Mouse (Mus musculus) CH12.LX (cell line): ENCODE data around the gene Arl8a. TPM values are rescaled to one million over a fixed set of nuclear protein-coding genes. Genes with fewer than 3 reads are reported as not detected.

Source experiments
- DNase-seq: peaks from one replicate; pipeline ENCODE4 v3.0.0-alpha.2; 2013; ENCODE audit errors: extremely low read depth
- H3K27ac ChIP-seq: 2 replicates; pipeline ENCODE4 v1.5.1; 2012; ENCODE audit warnings: low read depth, mild to moderate bottlenecking, control low read depth, moderate library complexity; ENCODE audit not compliant: insufficient read depth
- H3K27me3 ChIP-seq: replicated peaks from 2 replicates; pipeline ENCODE3; 2012; ENCODE audit warnings: inconsistent platforms
- H3K36me3 ChIP-seq, 2 experiments: replicated peaks in 1 of 2; 2 replicates each; pipeline versions ENCODE3 to v1.6.1; 2012; ENCODE audit warnings: inconsistent platforms in 1 of 2, low read length in 1 of 2, mild to moderate bottlenecking in 1 of 2, mixed read lengths in 1 of 2, moderate library complexity in 1 of 2; ENCODE audit not compliant: control insufficient read depth in 1 of 2, insufficient read depth in 1 of 2
- H3K4me1 ChIP-seq, 2 experiments: 2 replicates each; pipeline ENCODE4 v1.6.1; 2012; ENCODE audit warnings: inconsistent platforms in 1 of 2, moderate library complexity in 1 of 2; ENCODE audit not compliant: insufficient read depth in 2 of 2, control insufficient read depth in 1 of 2
- H3K4me2 ChIP-seq: 2 replicates; pipeline ENCODE4 v1.6.1; 2012; ENCODE audit warnings: low read depth, mild to moderate bottlenecking, control low read depth; ENCODE audit not compliant: poor library complexity, insufficient read depth, severe bottlenecking
- H3K4me3 ChIP-seq, 3 experiments: fragments of 150-350 bp in 1 of 3; sonication (generic) in 1 of 3; replicated peaks in 1 of 3; 2 replicates each; pipeline versions ENCODE3 to v1.5.1; 2011 to 2012; ENCODE audit warnings: low read depth in 2 of 3, low read length in 2 of 3, mild to moderate bottlenecking in 2 of 3, moderate library complexity in 2 of 3, control low read depth in 1 of 3, improper control_type of control experiment in 1 of 3, inconsistent platforms in 1 of 3, mixed read lengths in 1 of 3; ENCODE audit not compliant: poor library complexity in 1 of 3
- H3K79me2 ChIP-seq: replicated peaks from 2 replicates; pipeline ENCODE4 v1.6.1; 2012; ENCODE audit warnings: mild to moderate bottlenecking, moderate library complexity; ENCODE audit not compliant: control insufficient read depth, poor library complexity, insufficient read depth, severe bottlenecking; ENCODE audit errors: extremely low read depth
- H3K9ac ChIP-seq: 2 replicates; pipeline ENCODE4 v1.6.1; 2012; ENCODE audit warnings: low read depth, mild to moderate bottlenecking, control low read depth, moderate library complexity; ENCODE audit not compliant: insufficient read depth
- H3K9me3 ChIP-seq: replicated peaks from 2 replicates; pipeline ENCODE3; 2012; ENCODE audit warnings: low read length, inconsistent platforms, mixed read lengths
- BHLHE40 ChIP-seq: IDR thresholded peaks from 2 replicates; pipeline ENCODE4 v1.6.1; 2011; ENCODE audit warnings: mild to moderate bottlenecking, low read depth, low read length, improper control_type of control experiment
- CHD1 ChIP-seq: IDR thresholded peaks from 2 replicates; pipeline ENCODE4 v1.6.1; 2012; ENCODE audit warnings: low read depth, low read length, improper control_type of control experiment, inconsistent platforms
- CTCF ChIP-seq, 2 experiments: IDR thresholded peaks in 1 of 2; conservative IDR thresholded peaks in 1 of 2; 2 replicates each; pipeline ENCODE4 v1.5.1; 2011 to 2012; ENCODE audit warnings: low read depth in 2 of 2, low read length in 2 of 2, improper control_type of control experiment in 1 of 2, inconsistent platforms in 1 of 2, mild to moderate bottlenecking in 1 of 2, moderate library complexity in 1 of 2
- E2F4 ChIP-seq: IDR thresholded peaks from 2 replicates; pipeline ENCODE4 v1.6.1; 2011; ENCODE audit warnings: low read depth, low read length, improper control_type of control experiment; ENCODE audit not compliant: insufficient replicate concordance
- HCFC1 ChIP-seq: IDR thresholded peaks from 2 replicates; pipeline ENCODE4 v1.6.1; 2012; ENCODE audit warnings: low read depth, mild to moderate bottlenecking, inconsistent platforms, low read length, improper control_type of control experiment
- IRF4 ChIP-seq: IDR thresholded peaks from 2 replicates; pipeline ENCODE4 v1.6.1; 2014; ENCODE audit warnings: low read depth, mild to moderate bottlenecking, inconsistent platforms, low read length, improper control_type of control experiment
- JUN ChIP-seq: IDR thresholded peaks from 2 replicates; pipeline ENCODE4 v1.6.1; 2011; ENCODE audit warnings: low read depth, mild to moderate bottlenecking, low read length, improper control_type of control experiment, moderate library complexity; ENCODE audit not compliant: insufficient read depth
- JUND ChIP-seq: conservative IDR thresholded peaks from 2 replicates; pipeline ENCODE4 v1.6.1; 2011; ENCODE audit warnings: low read depth, low read length, improper control_type of control experiment
- KAT2A ChIP-seq: IDR thresholded peaks from 2 replicates; pipeline ENCODE4 v1.6.1; 2012; ENCODE audit warnings: low read length, improper control_type of control experiment, inconsistent platforms; ENCODE audit not compliant: insufficient replicate concordance
- MAFK ChIP-seq: IDR thresholded peaks from 2 replicates; pipeline ENCODE4 v1.6.1; 2011; ENCODE audit warnings: low read length, improper control_type of control experiment; ENCODE audit not compliant: insufficient replicate concordance
- MAZ ChIP-seq: IDR thresholded peaks from 2 replicates; pipeline ENCODE4 v1.6.1; 2012; ENCODE audit warnings: low read depth, mild to moderate bottlenecking, inconsistent platforms, low read length, improper control_type of control experiment, moderate library complexity
- MXI1 ChIP-seq: IDR thresholded peaks from 2 replicates; pipeline ENCODE4 v1.6.1; 2011; ENCODE audit warnings: mild to moderate bottlenecking, low read depth, low read length, improper control_type of control experiment
- NELFE ChIP-seq: IDR thresholded peaks from 2 replicates; pipeline ENCODE4 v1.6.1; 2011; ENCODE audit warnings: low read depth, low read length, improper control_type of control experiment
- NRF1 ChIP-seq: IDR thresholded peaks from 2 replicates; pipeline ENCODE4 v1.6.1; 2014; ENCODE audit warnings: low read depth, mild to moderate bottlenecking, inconsistent platforms, low read length, improper control_type of control experiment, moderate library complexity
- POLR2A ChIP-seq: IDR thresholded peaks from 2 replicates; pipeline ENCODE4 v1.6.1; 2011; ENCODE audit warnings: low read depth, mild to moderate bottlenecking, improper control_type of control experiment, low read length
- RAD21 ChIP-seq: IDR thresholded peaks from 2 replicates; pipeline ENCODE4 v1.6.1; 2011; ENCODE audit warnings: low read depth, mild to moderate bottlenecking, low read length, improper control_type of control experiment, moderate library complexity
- TCF12 ChIP-seq: IDR thresholded peaks from 2 replicates; pipeline ENCODE4 v1.6.1; 2014; ENCODE audit warnings: low read depth, mild to moderate bottlenecking, inconsistent platforms, low read length, improper control_type of control experiment
- USF1 ChIP-seq: IDR thresholded peaks from 2 replicates; pipeline ENCODE4 v1.6.1; 2014; ENCODE audit warnings: low read depth, mild to moderate bottlenecking, inconsistent platforms, low read length, improper control_type of control experiment
- ZMIZ1 ChIP-seq: IDR thresholded peaks from 2 replicates; pipeline ENCODE4 v1.6.1; 2012; ENCODE audit warnings: low read depth, mild to moderate bottlenecking, inconsistent platforms, low read length, improper control_type of control experiment
- ZNF384 ChIP-seq: IDR thresholded peaks from 2 replicates; pipeline ENCODE4 v1.6.1; 2012; ENCODE audit warnings: low read depth, low read length, improper control_type of control experiment, inconsistent platforms
- dilution Hi-C: fragments of 300-500 bp; cut with MboI; formaldehyde crosslinking; loops from 2 replicates; pipeline ENCODE4 v1.14.3; 2020; ENCODE audit warnings: low sequenced_read_pairs; ENCODE audit not compliant: extremely low pct_unique_long_range_greater_than_20kb, extremely low pct_ligation_motif_present
- in situ Hi-C: fragments of 300-500 bp; cut with MboI; formaldehyde crosslinking; loops from 3 replicates; pipeline ENCODE4 v1.14.3; 2019; ENCODE audit warnings: low sequenced_read_pairs, low pct_ligation_motif_present, low pct_unique_long_range_greater_than_20kb, mixed read lengths
- polyA plus RNA-seq: library from polyadenylated mRNA; unstranded; fragments of >175 nt; gene quantifications from 2 replicates; pipeline ENCODE4 v1.2.1, GENCODE M21; 2012; ENCODE audit warnings: low read depth; ENCODE audit not compliant: insufficient read length
- total RNA-seq, 2 experiments: library from RNA; depleted of rRNA; stranded (reverse); fragments of 300-350 nt in 1 of 2; fragments of >200 nt in 1 of 2; gene quantifications; 2 replicates each; pipeline ENCODE4 v1.2.3; 2012 to 2014

Gene Arl8a
- total and polyA plus RNA-seq, 3 experiments: 4.2 to 52.7 (median 10.9) TPM

DNA sequence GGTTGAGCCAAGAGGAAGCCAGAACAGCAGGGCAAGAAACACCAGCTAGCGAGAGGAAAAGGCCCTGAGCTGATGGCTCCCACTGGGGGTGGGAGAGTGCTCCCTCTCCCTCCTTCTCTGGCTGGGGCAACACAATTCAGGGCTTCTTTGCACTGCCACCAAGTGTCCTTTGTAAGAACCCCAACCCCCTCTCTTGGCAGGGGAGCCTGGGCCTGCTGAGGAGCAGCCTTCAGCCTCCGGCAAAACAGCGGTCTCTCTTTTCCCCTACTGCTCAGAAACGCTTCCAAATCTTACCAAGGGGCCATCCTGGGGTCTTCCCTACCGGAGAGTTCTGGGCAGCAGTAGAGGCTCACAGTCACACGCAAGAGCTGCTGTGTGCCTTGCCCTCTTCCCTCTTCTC is 16.1 kb downstream of the Arl8a start:
- H3K4me2 ChIP-seq: no peak overlapping the region
- H3K27me3 ChIP-seq: no peaks in the 10 kb centered on the region
- H3K27ac ChIP-seq: no peak overlapping the region
- in situ Hi-C loops (loop anchor here (25.0 kb wide), 1 partner anchor 500 kb away; no protein-coding TSS in a partner anchor), dilution Hi-C loops (no loop called here)
- no peak overlapping the region for H3K9ac ChIP-seq
- H3K4me1 ChIP-seq: peaks cover 0 to 6% of the 10 kb centered on the region in 2 experiments; a peak in 1 of 4 replicates
- no peak overlapping the region for H3K4me3 ChIP-seq
- DNase-seq: no peak
- no peaks in the 10 kb centered on the region for H3K79me2 ChIP-seq
- TF ChIP-seq CHD1 (no peak), JUN (no peak), MAFK (no peak), E2F4 (no peak), JUND (no peak), KAT2A (no peak), NELFE (no peak), NRF1 (no peak), IRF4 (no peak), CTCF (conservative IDR thresholded peaks at IDR 0.05 in 1 of 2, IDR thresholded peaks at IDR 0.05 in 1 of 2; ENCODE audit: low read depth in 2 of 2, low read length in 2 of 2) (no peak), POLR2A (no peak), RAD21 (no peak), MXI1 (no peak), TCF12 (no peak), ZNF384 (no peak), BHLHE40 (no peak), MAZ (no peak)
- no peaks in the 10 kb centered on the region for H3K9me3 ChIP-seq
- no peaks in the 10 kb centered on the region for H3K36me3 ChIP-seq

DNA sequence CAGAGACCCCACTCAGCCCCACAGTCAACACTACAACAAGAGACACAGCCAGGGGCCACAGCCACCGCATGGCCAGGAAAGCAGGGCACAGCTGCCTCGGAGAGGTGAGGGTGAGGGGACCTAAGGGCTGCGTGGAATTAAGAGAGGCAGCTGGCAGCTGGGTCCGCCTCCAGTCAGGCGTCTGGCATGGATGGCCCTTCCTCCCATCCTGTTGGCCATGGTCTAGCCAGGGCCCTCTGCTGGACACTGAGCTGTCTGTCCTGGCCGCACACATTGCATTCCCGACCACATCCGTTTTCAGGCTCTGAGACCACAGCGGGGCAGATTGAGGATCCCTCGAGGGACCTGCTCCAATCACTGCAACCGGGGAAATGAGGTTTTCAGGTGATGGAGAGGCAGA is 20.8 kb downstream of the Arl8a start, which contains the start of gene Gpr37l1:
Gpr37l1 (minus strand) TSS at position 247 of the 400 bp plus-strand sequence.
- Histone ChIP-seq H3K4me2 (0 out of 2 replicates have a peak within 1 kb of the TSS, but pooled peaks have one; percentile 1), H3K4me1 (peaks cover 4 to 5% of the 10 kb centered on the region in 2 experiments), H3K27ac (no peak within 1 kb of the TSS), H3K9ac (no peak within 1 kb of the TSS), H3K79me2 (no peaks in the 10 kb centered on the region), H3K4me3 (no peak within 1 kb of the TSS), H3K36me3 (no peaks in the 10 kb centered on the region), H3K9me3 (no peaks in the 10 kb centered on the region), H3K27me3 (no peaks in the 10 kb centered on the region)
- dilution Hi-C loops (no loop called here), in situ Hi-C loops (loop anchor here (25.0 kb wide), 1 partner anchor 495 kb away; no protein-coding TSS in a partner anchor)
- TF ChIP-seq HCFC1 (no peak), USF1 (no peak), CTCF (conservative IDR thresholded peaks at IDR 0.05 in 1 of 2, IDR thresholded peaks at IDR 0.05 in 1 of 2; ENCODE audit: low read depth in 2 of 2, low read length in 2 of 2) (peak in 1 of 2 experiments; percentile 20; a peak in 2 of 4 replicates), ZMIZ1 (no peak)
- no peak for DNase-seq
